Mouse (Mus musculus): Measurements from ENCODE around the gene Eda2r. TPM values are rescaled to one million over a fixed set of nuclear protein-coding genes. Genes with fewer than 3 reads are reported as not detected.

Gene Eda2r
- not detected for total RNA-seq (2023)

DNA sequence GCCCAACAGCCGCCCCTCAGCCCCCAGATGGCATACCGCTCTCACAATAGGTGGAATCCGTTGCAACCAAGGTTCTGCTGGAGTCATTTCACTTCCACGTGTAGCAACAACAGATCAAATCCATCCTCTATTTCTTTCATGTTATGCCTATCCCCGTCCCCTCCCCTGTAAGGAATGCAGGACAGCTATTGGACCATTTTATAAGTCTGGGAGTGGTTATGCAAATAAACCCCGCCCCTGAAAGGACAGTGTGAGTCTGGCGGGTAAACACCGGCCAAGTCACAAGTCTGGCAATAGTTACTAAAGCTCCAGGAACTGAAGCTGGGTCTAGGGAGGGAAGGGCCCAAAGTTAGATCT is at the start of gene Eda2r:
Gene Eda2r (minus strand): TSS at position 152 of the 357 bp plus-strand sequence.

All from CD4-positive naive resting alpha-beta T cell, adult 76 days (primary cell).